Mouse (Mus musculus) G1E (cell line): ENCODE data around the gene Zc3h10.

Source experiments
- CTCF ChIP-seq: IDR thresholded peaks from 2 replicates; pipeline ENCODE4 v1.5.1; 2012; ENCODE audit warnings: low read depth, low read length, inconsistent platforms, mixed read lengths
- GATA1 ChIP-seq: IDR thresholded peaks from 2 replicates; pipeline ENCODE4 v1.6.1; 2012; ENCODE audit warnings: borderline replicate concordance, low read length, inconsistent platforms, mixed read lengths
- GATA2 ChIP-seq: IDR thresholded peaks from 2 replicates; pipeline ENCODE4 v1.6.1; 2012; ENCODE audit warnings: low read depth, low read length, inconsistent platforms, borderline replicate concordance
- POLR2AphosphoS5 ChIP-seq: IDR thresholded peaks from 2 replicates; pipeline ENCODE4 v1.6.1; 2012; ENCODE audit warnings: low read depth, low read length, inconsistent platforms; ENCODE audit not compliant: insufficient replicate concordance
- TAL1 ChIP-seq: conservative IDR thresholded peaks from 2 replicates; pipeline ENCODE4 v1.6.1; 2012; ENCODE audit warnings: low read depth, low read length, inconsistent platforms, mixed read lengths

GRCm38 (mm10) chr10:128504012-128504411 is 43.6 kb downstream of the Zc3h10 start:
- TF ChIP-seq CTCF (no peak), TAL1 (no peak), GATA1 (no peak), POLR2AphosphoS5 (no peak), GATA2 (no peak)
